Mouse (Mus musculus): Measurements from ENCODE around the gene Gcnt1. TPM values are rescaled to one million over a fixed set of nuclear protein-coding genes. Genes with fewer than 3 reads are reported as not detected.

Gene Gcnt1
- polyA plus RNA-seq, 1 experiment from 2014 or later, result 6.2 TPM

GRCm38 (mm10) chr19:17323006-17323688 is 49.5 kb downstream of the Gcnt1 start:
- no peak overlapping the region for H3K4me3 ChIP-seq
- ATAC-seq (replicated peaks; ENCODE audit: insufficient number of reproducible peaks, insufficient read depth, low FRiP score, low read depth), result no peak
- WGBS, result 68% methylated on average over 11 of the region's 11 CpGs
- H3K27me3 ChIP-seq, result no peaks in the 10 kb centered on the region
- H3K27ac ChIP-seq, result no peak overlapping the region
- H3K9ac ChIP-seq, result no peak overlapping the region
- H3K9me3 ChIP-seq (replicated peaks), result no peaks in the 10 kb centered on the region
- H3K4me1 ChIP-seq (replicated peaks), result peaks cover 6% of the 10 kb centered on the region
- no peaks in the 10 kb centered on the region for H3K36me3 ChIP-seq
- no peak overlapping the region for H3K4me2 ChIP-seq

GRCm38 (mm10) chr19:17319770-17320169 is 52.9 kb downstream of the Gcnt1 start:
- 86% methylated on average over 4 of the region's 4 CpGs for WGBS
- no peak for ATAC-seq (replicated peaks; ENCODE audit: insufficient number of reproducible peaks, insufficient read depth, low FRiP score, low read depth)
- H3K36me3 ChIP-seq, result no peaks in the 10 kb centered on the region

GRCm38 (mm10) chr19:17318733-17319132 is 53.9 kb downstream of the Gcnt1 start:
- H3K4me1 ChIP-seq (replicated peaks), result peaks cover 2% of the 10 kb centered on the region; the same call in 1 of the 2 replicates
- H3K9me3 ChIP-seq (replicated peaks), result no peaks in the 10 kb centered on the region
- no peak overlapping the region for H3K27ac ChIP-seq
- no peaks in the 10 kb centered on the region for H3K36me3 ChIP-seq
- no peak overlapping the region for H3K4me2 ChIP-seq
- H3K9ac ChIP-seq, result no peak overlapping the region
- 44% methylated on average over 3 of the region's 3 CpGs for WGBS
- no peaks in the 10 kb centered on the region for H3K27me3 ChIP-seq
- H3K4me3 ChIP-seq, result no peak overlapping the region
- ATAC-seq (replicated peaks; ENCODE audit: insufficient number of reproducible peaks, insufficient read depth, low FRiP score, low read depth), result no peak

More at GRCm38 (mm10) chr19:17319770-17320169, 52.9 kb downstream of the Gcnt1 start:
- H3K27ac ChIP-seq, result no peak overlapping the region
- H3K4me2 ChIP-seq, result no peak overlapping the region
- H3K9me3 ChIP-seq (replicated peaks), result no peaks in the 10 kb centered on the region
- H3K27me3 ChIP-seq, result no peaks in the 10 kb centered on the region
- no peak overlapping the region for H3K9ac ChIP-seq
- no peak overlapping the region for H3K4me3 ChIP-seq
- peaks cover 2% of the 10 kb centered on the region; the same call in 1 of the 2 replicates for H3K4me1 ChIP-seq (replicated peaks)

GRCm38 (mm10) chr19:17316311-17317003 is 56.2 kb downstream of the Gcnt1 start:
- H3K4me2 ChIP-seq, result no peak overlapping the region
- WGBS, result 87% methylated on average over 2 of the region's 2 CpGs
- no peak for ATAC-seq (replicated peaks; ENCODE audit: insufficient number of reproducible peaks, insufficient read depth, low FRiP score, low read depth)

DNA sequence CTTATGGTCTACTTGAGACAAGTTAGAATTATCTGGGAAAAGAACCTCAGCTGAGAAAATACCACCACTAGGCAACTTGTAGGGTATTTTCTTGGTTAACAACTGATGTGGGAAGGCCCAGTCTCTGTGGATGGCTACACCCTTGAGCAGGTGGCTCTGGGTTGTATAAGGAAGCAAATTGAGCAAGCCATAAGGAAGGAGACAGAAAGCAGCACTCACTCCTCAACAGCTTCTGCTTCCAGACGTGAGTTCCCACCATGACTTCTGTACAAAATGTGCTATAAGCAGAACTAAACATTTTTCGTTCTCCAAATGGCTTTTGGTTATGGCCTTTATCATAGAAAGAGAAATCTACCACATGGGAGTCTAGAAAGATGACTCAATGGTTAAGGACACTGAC is 58.2 kb downstream of the Gcnt1 start:
- H3K36me3 ChIP-seq, result no peaks in the 10 kb centered on the region
- H3K4me3 ChIP-seq, result no peak overlapping the region
- no peak for ATAC-seq (replicated peaks; ENCODE audit: insufficient number of reproducible peaks, insufficient read depth, low FRiP score, low read depth)
- no peak overlapping the region for H3K4me2 ChIP-seq
- 72% methylated on average over 2 of the region's 2 CpGs for WGBS
- no peak overlapping the region for H3K27ac ChIP-seq
- H3K4me1 ChIP-seq (replicated peaks), result no peaks in the 10 kb centered on the region
- H3K9ac ChIP-seq, result no peak overlapping the region
- H3K27me3 ChIP-seq, result no peaks in the 10 kb centered on the region
- H3K9me3 ChIP-seq (replicated peaks), result no peaks in the 10 kb centered on the region

More at GRCm38 (mm10) chr19:17316311-17317003, 56.2 kb downstream of the Gcnt1 start:
- Histone ChIP-seq H3K9me3 (replicated peaks) (no peaks in the 10 kb centered on the region), H3K27ac (no peak overlapping the region), H3K4me3 (no peak overlapping the region), H3K27me3 (no peaks in the 10 kb centered on the region), H3K36me3 (no peaks in the 10 kb centered on the region), H3K9ac (no peak overlapping the region), H3K4me1 (replicated peaks) (no peaks in the 10 kb centered on the region)

DNA sequence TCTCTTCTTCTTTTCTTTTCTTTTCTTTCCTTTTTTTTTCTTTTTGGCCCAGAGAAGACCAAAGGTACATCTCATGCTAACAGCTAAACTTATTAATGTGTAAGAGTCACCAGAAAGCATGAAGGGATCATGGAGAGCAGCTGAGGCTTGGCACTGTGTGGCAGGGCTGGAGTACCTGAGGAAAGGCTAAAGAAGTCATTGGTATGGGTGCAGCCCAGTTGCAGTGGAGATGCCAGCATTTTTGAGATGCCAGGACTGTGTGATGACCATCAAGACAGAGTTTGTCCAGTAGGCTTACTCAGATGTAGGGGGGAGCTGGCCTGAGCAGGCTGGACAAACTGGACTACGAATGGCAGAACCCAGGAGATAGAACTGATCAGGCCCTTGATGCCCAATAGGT is 58.9 kb downstream of the Gcnt1 start:
- Histone ChIP-seq H3K4me2 (no peak overlapping the region), H3K27ac (no peak overlapping the region), H3K9ac (no peak overlapping the region), H3K27me3 (no peaks in the 10 kb centered on the region), H3K9me3 (replicated peaks) (no peaks in the 10 kb centered on the region), H3K4me3 (no peak overlapping the region), H3K36me3 (no peaks in the 10 kb centered on the region), H3K4me1 (replicated peaks) (no peaks in the 10 kb centered on the region)
- ATAC-seq (replicated peaks; ENCODE audit: insufficient number of reproducible peaks, insufficient read depth, low FRiP score, low read depth), result no peak
- 85% methylated on average over 1 of the region's 1 CpGs for WGBS

DNA sequence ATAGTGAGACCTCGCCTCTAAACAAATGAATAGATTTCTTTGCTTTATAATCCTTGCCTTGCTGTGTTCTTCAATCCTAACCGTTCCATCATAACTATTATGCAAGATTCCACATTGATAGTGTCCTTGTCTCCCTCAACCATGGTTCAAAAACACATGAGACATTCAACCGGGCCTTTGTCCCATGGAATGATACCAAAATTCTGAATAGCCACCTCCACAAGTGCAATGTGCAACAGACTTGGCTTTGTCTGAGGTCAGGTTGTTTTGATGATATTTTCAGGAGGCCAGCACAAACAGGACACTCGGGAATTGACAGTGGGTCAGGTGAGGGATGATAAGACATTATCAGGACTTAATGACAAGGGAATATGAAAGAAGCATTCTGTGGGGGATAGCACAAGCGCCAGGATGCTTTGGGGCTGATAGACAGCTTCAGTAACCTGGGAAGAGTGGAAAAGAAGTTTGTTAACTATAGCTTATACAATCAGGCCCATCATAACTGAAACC is 59.9 kb downstream of the Gcnt1 start:
- WGBS, result 71% methylated on average over 5 of the region's 5 CpGs
- Histone ChIP-seq H3K4me3 (no peak overlapping the region), H3K4me2 (no peak overlapping the region), H3K27me3 (no peaks in the 10 kb centered on the region), H3K4me1 (replicated peaks) (no peaks in the 10 kb centered on the region), H3K36me3 (no peaks in the 10 kb centered on the region), H3K27ac (no peak overlapping the region), H3K9me3 (replicated peaks) (no peaks in the 10 kb centered on the region), H3K9ac (no peak overlapping the region)
- ATAC-seq (replicated peaks; ENCODE audit: insufficient number of reproducible peaks, insufficient read depth, low FRiP score, low read depth), result no peak

DNA sequence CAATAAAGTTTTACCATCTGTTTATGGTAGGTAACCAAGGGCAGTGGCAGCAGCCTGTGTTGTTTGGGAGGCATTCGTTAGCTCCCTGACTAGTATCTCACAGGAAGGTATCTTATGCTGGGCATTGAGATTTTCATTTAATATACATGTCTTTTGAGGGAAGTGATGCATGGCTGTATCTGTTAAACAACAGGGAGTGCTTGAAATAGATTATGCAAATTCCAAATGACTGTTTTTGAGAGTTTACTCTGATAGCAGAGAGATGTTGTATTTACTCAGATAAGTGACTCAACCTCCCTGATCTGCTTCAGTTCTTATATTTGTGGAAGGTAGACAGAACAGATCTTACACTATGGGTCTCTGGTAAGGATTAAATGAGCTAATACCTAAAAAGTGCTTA is 61.1 kb downstream of the Gcnt1 start:
- WGBS, result 85% methylated on average over 1 of the region's 1 CpGs
- H3K27ac ChIP-seq, result no peak overlapping the region
- H3K9ac ChIP-seq, result no peak overlapping the region
- H3K4me3 ChIP-seq, result no peak overlapping the region
- no peaks in the 10 kb centered on the region for H3K27me3 ChIP-seq
- no peaks in the 10 kb centered on the region for H3K36me3 ChIP-seq
- no peaks in the 10 kb centered on the region for H3K4me1 ChIP-seq (replicated peaks)
- no peaks in the 10 kb centered on the region for H3K9me3 ChIP-seq (replicated peaks)
- no peak overlapping the region for H3K4me2 ChIP-seq
- ATAC-seq (replicated peaks; ENCODE audit: insufficient number of reproducible peaks, insufficient read depth, low FRiP score, low read depth), result no peak

- Histone ChIP-seq H3K4me2 (no peak overlapping the region), H3K27me3 (no peaks in the 10 kb centered on the region), H3K4me1 (replicated peaks) (no peaks in the 10 kb centered on the region), H3K36me3 (no peaks in the 10 kb centered on the region), H3K9ac (no peak overlapping the region), H3K4me3 (no peak overlapping the region), H3K27ac (no peak overlapping the region), H3K9me3 (replicated peaks) (no peaks in the 10 kb centered on the region)
- ATAC-seq (replicated peaks; ENCODE audit: insufficient number of reproducible peaks, insufficient read depth, low FRiP score, low read depth), result no peak
- 90% methylated on average over 2 of the region's 2 CpGs for whole genome bisulfite sequencing
These were observed 61.6 kb downstream of the Gcnt1 start for GRCm38 (mm10) chr19:17311031-17311430.

DNA sequence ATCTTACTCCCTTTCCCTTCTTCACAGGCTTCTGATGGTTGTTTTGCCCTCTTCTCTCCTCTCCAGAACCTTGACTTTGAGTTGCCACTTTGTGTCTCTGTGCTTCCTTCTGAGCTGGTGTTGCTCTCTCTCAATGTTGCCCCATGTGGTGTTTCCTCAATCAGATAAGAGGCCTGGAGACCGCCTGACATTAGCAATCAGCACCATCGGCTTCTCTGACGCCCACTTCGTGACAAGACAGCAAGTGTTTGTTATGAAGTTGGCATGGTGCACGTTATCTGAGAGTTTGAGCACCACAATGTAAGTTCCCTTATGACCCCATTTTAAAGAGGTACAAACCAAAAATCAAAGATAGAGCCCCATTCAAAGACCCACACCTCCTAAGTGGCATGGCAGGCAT is 76.6 kb downstream of the Gcnt1 start:
- Histone ChIP-seq H3K9ac (no peak overlapping the region), H3K4me2 (no peak overlapping the region), H3K27ac (no peak overlapping the region), H3K4me3 (no peak overlapping the region), H3K36me3 (no peaks in the 10 kb centered on the region), H3K27me3 (no peaks in the 10 kb centered on the region), H3K4me1 (replicated peaks) (peaks cover 3% of the 10 kb centered on the region; the same call in 1 of the 2 replicates), H3K9me3 (replicated peaks) (no peaks in the 10 kb centered on the region)
- ATAC-seq (replicated peaks; ENCODE audit: insufficient number of reproducible peaks, insufficient read depth, low FRiP score, low read depth), result no peak
- WGBS, result 48% methylated on average over 5 of the region's 5 CpGs

DNA sequence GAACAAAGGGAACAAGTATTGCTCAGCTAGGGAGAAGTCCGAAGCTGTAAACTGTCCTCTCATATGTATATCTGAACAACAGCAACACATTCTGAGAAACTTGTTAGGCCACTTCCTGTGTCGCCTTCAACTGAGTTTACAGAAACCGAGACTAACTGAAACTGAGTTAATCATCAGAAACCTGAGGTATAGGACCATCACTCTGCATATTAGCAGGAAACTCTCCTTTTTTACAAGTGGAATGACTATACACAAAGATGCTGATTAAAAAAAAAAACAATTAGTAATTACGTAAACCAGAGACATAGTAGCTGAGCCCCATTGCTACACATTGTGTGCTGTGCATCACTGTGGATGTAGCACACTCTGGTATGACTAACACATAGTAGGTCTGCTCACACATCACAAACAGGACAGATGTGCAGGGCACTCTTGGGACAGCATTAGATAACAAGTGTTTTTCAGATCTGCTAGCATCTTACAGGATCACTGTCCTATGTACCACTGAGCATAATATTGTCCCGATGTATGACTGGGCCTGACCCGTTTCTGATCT is 77.4 kb downstream of the Gcnt1 start:
- Histone ChIP-seq H3K4me1 (replicated peaks) (peaks cover 3% of the 10 kb centered on the region; the same call in 1 of the 2 replicates), H3K9me3 (replicated peaks) (no peaks in the 10 kb centered on the region), H3K9ac (no peak overlapping the region), H3K4me3 (no peak overlapping the region), H3K36me3 (no peaks in the 10 kb centered on the region), H3K27ac (no peak overlapping the region), H3K27me3 (no peaks in the 10 kb centered on the region), H3K4me2 (no peak overlapping the region)
- no peak for ATAC-seq (replicated peaks; ENCODE audit: insufficient number of reproducible peaks, insufficient read depth, low FRiP score, low read depth)
- 77% methylated on average over 6 of the region's 6 CpGs for WGBS

Data from heart, embryonic 15.5 days (tissue).